Mouse (Mus musculus): ENCODE measurements around the gene Rabl6. TPM values are rescaled to one million over a fixed set of nuclear protein-coding genes. Genes with fewer than 3 reads are reported as not detected.

Gene Rabl6
- polyA plus RNA-seq (2016; fragmentation: Nextera tagmentation; extraction: Ambion mirVana) = 78.3 and 82.5 TPM in 2 replicates

DNA sequence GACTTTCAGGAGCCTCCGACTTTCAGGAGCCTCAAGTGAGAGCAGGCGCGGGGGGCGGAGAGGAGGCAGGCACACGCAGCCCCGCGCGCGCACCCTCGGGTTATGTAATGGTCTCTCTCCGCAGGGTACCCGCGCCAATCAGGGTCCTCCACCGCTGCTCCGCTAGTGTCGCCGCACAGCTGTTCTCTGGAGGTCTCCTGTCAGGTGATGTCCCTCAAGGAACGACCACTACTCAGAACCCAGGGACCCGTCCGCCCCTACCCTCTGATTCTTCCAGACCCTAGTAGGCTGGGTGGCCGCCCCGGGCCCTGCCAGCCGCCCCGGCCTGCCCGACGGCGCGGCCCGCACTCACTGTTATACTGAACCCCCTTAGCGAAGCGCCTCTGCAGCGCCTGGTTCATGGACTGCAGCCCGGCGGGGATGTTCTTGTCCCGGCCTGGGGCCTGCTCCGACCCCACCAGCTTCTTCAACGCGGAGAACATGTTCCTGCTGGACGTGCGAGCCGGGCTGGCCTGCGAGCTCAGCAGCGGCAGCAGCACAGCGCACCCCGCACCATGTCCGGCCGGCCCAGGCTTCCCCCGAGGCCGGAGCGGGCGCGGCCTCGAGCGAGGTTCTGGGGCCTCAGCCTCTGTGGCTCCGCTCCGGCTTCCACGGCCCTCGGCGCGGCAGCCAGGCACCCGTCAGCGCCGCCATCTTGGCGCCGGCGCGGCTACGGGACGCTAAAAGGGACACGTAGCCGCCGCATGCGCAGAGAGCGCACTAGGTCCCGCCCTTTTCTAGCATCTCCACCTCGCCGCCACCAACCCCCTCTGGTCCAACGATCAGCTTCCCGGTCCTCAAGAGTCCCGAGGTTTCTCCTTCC lies at the start of gene Rabl6:
TSS of gene Rabl6 (minus strand) at position 761 of the 862 bp plus-strand sequence.
- Histone ChIP-seq H3K27ac (peak within 1 kb of the TSS; percentile 86), H3K4me3 (peak within 1 kb of the TSS; percentile 98), H3K9me3 (no peaks in the 10 kb centered on the region), H3K9ac (peak within 1 kb of the TSS; percentile 98), H3K36me3 (no peaks in the 10 kb centered on the region), H3K4me1 (peaks cover 17% of the 10 kb centered on the region), H3K4me2 (replicated peaks) (peak within 1 kb of the TSS; percentile 74), H3K27me3 (replicated peaks) (no peaks in the 10 kb centered on the region)
- peak; percentile 93 for ATAC-seq (ENCODE audit: low FRiP score, low read depth)
- under 1% methylated on average over 80 of the region's 80 CpGs for WGBS

DNA sequence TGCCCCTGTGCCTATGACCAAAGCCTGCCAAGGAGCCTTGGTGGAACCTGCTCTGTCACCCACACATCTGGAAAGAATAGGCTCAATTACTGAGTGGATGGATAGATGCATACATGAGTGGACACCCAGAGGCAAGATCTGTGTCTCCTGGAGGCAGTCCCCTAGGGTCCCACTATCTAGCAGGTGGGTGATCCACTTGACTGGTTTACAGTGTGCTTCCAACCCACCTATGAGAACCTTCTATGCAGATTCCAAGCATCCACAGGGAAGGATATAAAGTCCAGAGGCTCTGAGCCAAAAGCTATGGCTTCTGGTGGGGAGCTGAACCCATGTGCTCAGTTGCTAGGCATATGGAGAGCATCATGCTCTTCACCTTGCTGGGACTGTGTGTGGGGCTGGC lies 49.3 kb upstream of the Rabl6 start, which contains the start of gene Lcn5:
TSS of gene Lcn5 (plus strand) at position 301 of the 400 bp plus-strand sequence.
- ATAC-seq (ENCODE audit: low FRiP score, low read depth) = no peak
- Histone ChIP-seq H3K4me3 (no peak within 1 kb of the TSS), H3K4me2 (replicated peaks) (no peak within 1 kb of the TSS), H3K27me3 (replicated peaks) (no peaks in the 10 kb centered on the region), H3K36me3 (no peaks in the 10 kb centered on the region), H3K9ac (no peak within 1 kb of the TSS), H3K9me3 (no peaks in the 10 kb centered on the region), H3K27ac (no peak within 1 kb of the TSS), H3K4me1 (no peaks in the 10 kb centered on the region)

DNA sequence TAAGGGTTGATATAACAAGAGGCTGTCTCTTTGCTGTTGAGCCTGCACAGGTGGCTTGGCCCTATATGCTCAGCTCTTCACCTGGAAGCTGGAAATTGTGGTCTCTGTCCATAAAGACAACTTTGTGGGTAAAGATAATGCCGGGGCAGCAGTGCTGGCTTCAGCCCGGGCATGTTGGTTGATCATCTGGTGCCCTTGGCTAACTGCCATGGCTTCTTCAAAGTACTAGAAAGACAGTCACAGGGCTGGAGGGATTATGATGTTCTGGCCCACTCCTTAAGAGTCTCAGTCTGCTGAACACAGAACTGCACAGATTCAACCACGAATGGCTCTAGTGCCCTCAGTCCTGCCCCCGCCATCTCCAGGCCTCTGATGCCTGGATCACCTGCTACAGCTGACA lies 48.9 kb upstream of the Rabl6 start:
- no peaks in the 10 kb centered on the region for H3K4me1 ChIP-seq
- no peaks in the 10 kb centered on the region for H3K9me3 ChIP-seq
- H3K9ac ChIP-seq = no peak overlapping the region
- no peaks in the 10 kb centered on the region for H3K27me3 ChIP-seq (replicated peaks)
- 85% methylated on average over 4 of the region's 4 CpGs for WGBS
- ATAC-seq (ENCODE audit: low FRiP score, low read depth) = no peak
- H3K4me3 ChIP-seq = no peak overlapping the region
- H3K27ac ChIP-seq = no peak overlapping the region
- H3K36me3 ChIP-seq = no peaks in the 10 kb centered on the region
- no peak overlapping the region for H3K4me2 ChIP-seq (replicated peaks)

DNA sequence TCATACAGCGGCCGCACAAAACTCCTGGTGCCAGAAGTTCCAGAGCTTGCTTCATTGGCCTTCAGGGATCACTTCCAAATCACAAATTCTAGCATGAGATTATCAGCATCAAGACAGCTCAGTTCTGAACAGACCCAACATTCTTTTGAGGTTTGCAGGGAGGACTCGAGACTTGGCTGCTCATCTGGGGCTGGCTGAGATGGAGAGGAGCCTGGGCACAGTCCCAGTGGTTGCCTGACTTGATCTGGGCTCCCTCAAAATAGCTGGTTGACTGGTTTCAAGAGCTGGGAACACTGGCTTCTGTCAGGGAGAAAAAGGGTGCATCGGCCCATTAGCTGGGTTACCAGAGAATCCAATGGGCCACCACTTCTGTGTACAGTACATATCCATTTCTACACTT lies 48.4 kb upstream of the Rabl6 start:
- 85% methylated on average over 4 of the region's 4 CpGs for WGBS
- H3K4me3 ChIP-seq = no peak overlapping the region

DNA sequence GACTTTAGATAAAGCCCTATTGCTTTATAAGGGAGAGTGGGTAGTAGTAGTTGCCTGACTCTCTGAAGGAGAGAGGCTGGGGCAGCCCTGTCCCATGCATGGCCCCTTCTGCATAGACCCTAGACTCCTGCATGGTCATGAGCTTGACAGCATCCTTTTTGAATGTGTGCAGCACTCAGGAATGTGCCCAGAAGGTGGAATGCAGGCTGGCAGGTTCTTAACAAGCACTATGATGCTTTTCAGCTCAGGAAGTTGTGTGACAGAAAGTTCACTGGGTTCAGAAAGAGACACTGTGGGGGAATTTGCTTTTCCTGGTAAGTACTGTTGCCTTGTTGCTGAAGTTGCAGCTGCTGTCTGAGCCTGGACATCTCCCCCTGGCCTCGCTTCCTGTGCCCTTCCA lies 46.2 kb upstream of the Rabl6 start:
- no peaks in the 10 kb centered on the region for H3K4me1 ChIP-seq
- H3K9ac ChIP-seq = no peak overlapping the region
- no peaks in the 10 kb centered on the region for H3K9me3 ChIP-seq
- H3K27me3 ChIP-seq (replicated peaks) = no peaks in the 10 kb centered on the region
- no peaks in the 10 kb centered on the region for H3K36me3 ChIP-seq
- no peak for ATAC-seq (ENCODE audit: low FRiP score, low read depth)
- WGBS = 58% methylated on average over 1 of the region's 1 CpGs
- no peak overlapping the region for H3K27ac ChIP-seq
- no peak overlapping the region for H3K4me2 ChIP-seq (replicated peaks)
- no peak overlapping the region for H3K4me3 ChIP-seq

More for the DNA sequence above, 48.4 kb upstream of the Rabl6 start:
- Histone ChIP-seq H3K27me3 (replicated peaks) (no peaks in the 10 kb centered on the region), H3K9ac (no peak overlapping the region), H3K36me3 (no peaks in the 10 kb centered on the region), H3K4me1 (no peaks in the 10 kb centered on the region), H3K27ac (no peak overlapping the region), H3K9me3 (no peaks in the 10 kb centered on the region), H3K4me2 (replicated peaks) (no peak overlapping the region)
- ATAC-seq (ENCODE audit: low FRiP score, low read depth) = no peak

DNA sequence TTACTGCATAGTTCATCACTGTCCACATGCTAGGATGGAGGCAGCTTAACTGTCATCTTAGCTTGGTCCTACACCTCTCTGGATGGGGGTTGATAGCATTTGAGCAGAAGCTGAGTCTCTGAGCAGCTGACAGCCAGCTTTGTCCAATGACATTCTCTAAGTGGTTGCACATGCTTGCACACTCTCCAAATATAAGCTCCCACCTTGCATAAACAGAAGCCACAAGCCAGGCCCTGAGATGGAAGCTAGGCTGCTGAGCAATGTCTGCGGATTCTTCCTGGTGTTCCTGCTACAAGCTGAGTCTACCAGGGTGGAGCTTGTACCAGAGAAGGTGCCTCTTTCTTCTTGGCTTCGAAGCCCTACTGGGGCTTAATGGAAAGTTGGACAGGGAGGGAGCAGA lies 44.6 kb upstream of the Rabl6 start, which contains the start of gene Lcn8:
TSS of gene Lcn8 (plus strand) at position 219 of the 400 bp plus-strand sequence.
- Histone ChIP-seq H3K9ac (no peak within 1 kb of the TSS), H3K4me1 (no peaks in the 10 kb centered on the region), H3K27me3 (replicated peaks) (no peaks in the 10 kb centered on the region), H3K4me2 (replicated peaks) (no peak within 1 kb of the TSS), H3K9me3 (no peaks in the 10 kb centered on the region), H3K4me3 (no peak within 1 kb of the TSS), H3K36me3 (no peaks in the 10 kb centered on the region), H3K27ac (no peak within 1 kb of the TSS)
- 83% methylated on average over 2 of the region's 2 CpGs for WGBS
- ATAC-seq (ENCODE audit: low FRiP score, low read depth) = no peak

DNA sequence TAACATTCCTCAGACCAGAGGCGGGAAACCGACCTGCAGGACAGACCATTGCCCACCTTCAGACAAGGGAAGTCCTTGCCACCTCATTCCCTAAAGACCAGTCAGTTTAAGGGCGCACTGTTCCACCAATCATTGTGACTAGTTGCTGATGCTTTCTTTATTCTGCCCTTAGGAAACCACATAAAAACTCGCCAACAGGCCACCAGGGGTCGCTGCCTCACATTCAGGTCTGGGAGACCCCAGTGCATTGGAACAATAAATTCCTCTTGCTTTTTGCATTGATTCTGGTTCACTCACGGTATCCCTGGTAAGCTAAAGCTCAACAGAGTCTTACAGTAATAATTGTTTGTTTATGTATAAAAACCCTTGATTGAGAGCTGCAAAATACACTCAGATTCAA lies 31.6 kb upstream of the Rabl6 start:
- Histone ChIP-seq H3K4me3 (no peak overlapping the region), H3K36me3 (no peaks in the 10 kb centered on the region), H3K4me2 (replicated peaks) (no peak overlapping the region), H3K27me3 (replicated peaks) (no peaks in the 10 kb centered on the region), H3K9ac (no peak overlapping the region), H3K9me3 (no peaks in the 10 kb centered on the region), H3K4me1 (no peaks in the 10 kb centered on the region), H3K27ac (no peak overlapping the region)
- 21% methylated on average over 6 of the region's 6 CpGs for WGBS
- no peak for ATAC-seq (ENCODE audit: low FRiP score, low read depth)

DNA sequence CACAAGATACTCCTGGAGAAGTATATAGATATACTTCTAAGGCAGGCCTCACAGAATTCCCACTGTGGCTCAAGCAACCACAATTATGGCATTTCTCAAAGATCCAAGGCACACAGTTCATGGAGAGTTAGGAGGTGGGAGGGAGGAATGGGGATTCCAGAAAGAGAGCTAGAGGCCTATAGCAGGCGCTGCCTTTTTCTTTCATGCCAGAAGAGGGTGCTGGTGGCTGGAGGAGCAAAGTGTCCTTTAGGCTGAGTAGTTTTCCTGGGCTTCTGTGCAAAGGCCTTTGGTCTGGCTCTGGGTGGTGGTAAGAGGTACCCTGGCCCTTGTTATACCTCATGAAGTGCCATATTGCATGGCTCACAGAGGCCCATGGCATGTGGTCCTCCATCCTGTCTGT lies 25.7 kb upstream of the Rabl6 start:
- no peak overlapping the region for H3K9ac ChIP-seq
- no peaks in the 10 kb centered on the region for H3K4me1 ChIP-seq
- no peaks in the 10 kb centered on the region for H3K27me3 ChIP-seq (replicated peaks)
- H3K4me3 ChIP-seq = no peak overlapping the region
- no peaks in the 10 kb centered on the region for H3K9me3 ChIP-seq
- no peaks in the 10 kb centered on the region for H3K36me3 ChIP-seq
- ATAC-seq (ENCODE audit: low FRiP score, low read depth) = no peak
- no peak overlapping the region for H3K27ac ChIP-seq
- H3K4me2 ChIP-seq (replicated peaks) = no peak overlapping the region
- WGBS = 42% methylated on average over 1 of the region's 1 CpGs

DNA sequence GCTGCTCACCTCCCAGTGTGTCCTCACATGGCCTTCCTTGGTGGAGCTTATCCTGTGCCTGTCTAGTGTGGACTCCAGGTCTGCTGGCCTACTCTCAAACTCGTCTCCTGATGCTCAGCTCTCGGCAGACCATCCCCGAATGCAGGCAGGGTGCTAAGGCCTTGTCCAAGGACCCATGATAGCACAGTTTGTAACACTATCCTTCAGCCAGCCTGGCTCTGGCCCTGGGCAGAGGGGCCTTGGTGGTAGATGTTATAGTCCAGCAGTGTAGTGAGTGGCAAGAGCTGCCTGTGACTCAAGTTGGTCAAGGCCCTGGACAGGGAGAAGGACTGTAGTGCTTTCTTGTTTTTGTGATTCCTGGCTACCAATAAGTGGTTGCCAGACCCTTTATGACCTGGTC lies 25.3 kb upstream of the Rabl6 start:
- ATAC-seq (ENCODE audit: low FRiP score, low read depth) = no peak
- WGBS = 78% methylated on average over 3 of the region's 3 CpGs
- no peak overlapping the region for H3K27ac ChIP-seq

DNA sequence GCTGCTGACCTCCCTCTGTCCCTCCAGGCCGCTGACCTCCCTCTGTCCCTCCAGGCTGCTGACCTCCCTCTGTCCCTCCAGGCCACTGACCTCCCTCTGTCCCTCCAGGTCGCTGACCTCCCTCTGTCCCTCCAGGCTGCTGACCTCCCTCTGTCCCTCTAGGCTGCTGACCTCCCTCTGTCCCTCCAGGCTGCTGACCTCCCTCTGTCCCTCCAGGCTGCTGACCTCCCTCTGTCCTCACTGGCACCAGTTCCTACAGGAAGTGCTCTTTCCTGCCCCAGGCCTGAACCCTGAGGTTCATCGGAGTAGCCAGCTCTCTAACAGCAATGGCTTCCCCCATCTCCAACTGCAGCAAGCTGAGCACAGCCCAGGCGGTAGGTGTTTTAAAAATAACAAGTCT lies 20.4 kb upstream of the Rabl6 start:
- Histone ChIP-seq H3K9me3 (no peaks in the 10 kb centered on the region), H3K4me3 (no peak overlapping the region), H3K4me1 (no peaks in the 10 kb centered on the region), H3K9ac (no peak overlapping the region), H3K27ac (no peak overlapping the region), H3K4me2 (replicated peaks) (no peak overlapping the region), H3K36me3 (no peaks in the 10 kb centered on the region), H3K27me3 (replicated peaks) (no peaks in the 10 kb centered on the region)
- no peak for ATAC-seq (ENCODE audit: low FRiP score, low read depth)
- 45% methylated on average over 4 of the region's 4 CpGs for WGBS

More for the DNA sequence above, 25.3 kb upstream of the Rabl6 start:
- H3K9me3 ChIP-seq = no peaks in the 10 kb centered on the region
- no peaks in the 10 kb centered on the region for H3K36me3 ChIP-seq
- H3K27me3 ChIP-seq (replicated peaks) = no peaks in the 10 kb centered on the region
- H3K4me1 ChIP-seq = no peaks in the 10 kb centered on the region
- H3K4me2 ChIP-seq (replicated peaks) = no peak overlapping the region
- no peak overlapping the region for H3K4me3 ChIP-seq
- no peak overlapping the region for H3K9ac ChIP-seq

DNA sequence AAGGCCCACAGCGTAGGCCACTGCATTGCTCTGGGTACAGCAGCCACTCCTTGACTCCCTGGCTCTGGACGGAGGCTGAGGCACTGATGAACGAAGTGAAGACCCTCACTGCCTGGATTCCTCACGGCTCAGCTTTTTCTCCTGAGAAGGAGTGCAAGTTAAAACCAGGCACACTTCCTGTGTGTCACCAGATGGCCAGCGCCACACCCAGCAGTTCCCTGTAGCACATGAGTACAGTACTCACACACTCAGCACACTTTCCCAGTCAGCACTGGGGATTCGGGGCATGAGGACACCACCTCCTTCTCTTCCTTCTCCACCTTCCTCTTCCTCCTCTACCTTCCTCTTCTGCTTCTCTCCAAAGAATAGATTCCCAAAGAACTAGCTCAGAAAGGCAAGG lies 19.5 kb upstream of the Rabl6 start, which contains the start of gene Fcna:
TSS of gene Fcna (minus strand) at position 220 of the 400 bp plus-strand sequence.
- no peak within 1 kb of the TSS for H3K4me2 ChIP-seq (replicated peaks)
- no peaks in the 10 kb centered on the region for H3K36me3 ChIP-seq
- H3K4me1 ChIP-seq = no peaks in the 10 kb centered on the region
- no peak for ATAC-seq (ENCODE audit: low FRiP score, low read depth)
- H3K4me3 ChIP-seq = no peak within 1 kb of the TSS
- H3K9me3 ChIP-seq = no peaks in the 10 kb centered on the region
- H3K27me3 ChIP-seq (replicated peaks) = no peaks in the 10 kb centered on the region
- WGBS = 84% methylated on average over 6 of the region's 6 CpGs
- H3K9ac ChIP-seq = no peak within 1 kb of the TSS
- H3K27ac ChIP-seq = no peak within 1 kb of the TSS

DNA sequence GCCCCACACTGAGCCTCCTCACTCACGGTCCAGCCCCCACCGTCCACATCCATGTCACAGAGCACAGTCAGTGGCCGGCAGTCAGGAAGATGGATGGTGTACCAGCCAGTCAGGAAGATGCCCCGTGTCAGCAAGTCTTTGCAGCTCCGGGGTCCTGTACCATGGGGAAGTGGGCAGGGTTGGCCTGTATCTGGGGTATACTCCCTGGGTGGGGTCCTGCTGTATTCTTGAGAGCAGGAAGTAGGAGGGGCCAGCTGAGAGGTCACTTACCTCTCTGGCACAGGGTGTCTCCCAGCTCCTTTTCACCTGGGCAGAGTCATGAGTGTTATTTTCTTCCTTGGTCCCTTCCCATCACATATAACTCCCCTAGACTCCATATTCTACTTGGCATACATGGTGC lies 17.7 kb upstream of the Rabl6 start:
- H3K4me3 ChIP-seq = no peak overlapping the region
- no peak overlapping the region for H3K4me2 ChIP-seq (replicated peaks)
- no peak for ATAC-seq (ENCODE audit: low FRiP score, low read depth)
- H3K27ac ChIP-seq = no peak overlapping the region
- H3K9ac ChIP-seq = no peak overlapping the region
- no peaks in the 10 kb centered on the region for H3K36me3 ChIP-seq
- no peaks in the 10 kb centered on the region for H3K27me3 ChIP-seq (replicated peaks)
- 53% methylated on average over 5 of the region's 5 CpGs for WGBS
- no peaks in the 10 kb centered on the region for H3K9me3 ChIP-seq
- H3K4me1 ChIP-seq = peaks cover 9% of the 10 kb centered on the region; the same call in 1 of the 2 replicates
